Mouse (Mus musculus) ES-Bruce4 (cell line): ENCODE measurements at regions not wholly inside any gene's neighbourhood (a gene's known extent, or its start where the extent isn't known, plus 50 kb on each side); places are given as distances from the start of the nearest gene placed in this dataset.

Experiments used
- H3K27ac ChIP-seq: 2 replicates; pipeline ENCODE4 v1.5.1; 2012; ENCODE audit warnings: low read length, inconsistent platforms; ENCODE audit not compliant: insufficient read depth
- H3K27me3 ChIP-seq: 2 replicates; pipeline ENCODE4 v1.6.1; 2012; ENCODE audit warnings: mild to moderate bottlenecking, low read length, inconsistent platforms; ENCODE audit not compliant: control insufficient read depth, poor library complexity, insufficient read depth, severe bottlenecking
- H3K36me3 ChIP-seq: 2 replicates; pipeline ENCODE4 v1.6.1; 2012; ENCODE audit warnings: inconsistent platforms, mild to moderate bottlenecking, low read length, moderate library complexity; ENCODE audit not compliant: control insufficient read depth, poor library complexity, insufficient read depth, severe bottlenecking
- H3K4me1 ChIP-seq: one replicate; pipeline ENCODE4 v1.8.1; 2011; ENCODE audit warnings: low read length; ENCODE audit not compliant: control insufficient read depth, insufficient read depth
- H3K4me3 ChIP-seq: 2 replicates; pipeline ENCODE4 v1.5.1; 2011; ENCODE audit warnings: low read depth, mild to moderate bottlenecking, low read length
- H3K9ac ChIP-seq: 2 replicates; pipeline ENCODE4 v1.6.1; 2012; ENCODE audit warnings: low read depth, mild to moderate bottlenecking, inconsistent platforms; ENCODE audit not compliant: poor library complexity, severe bottlenecking
- H3K9me3 ChIP-seq: replicated peaks from 2 replicates; pipeline ENCODE4 v1.6.1; 2012; ENCODE audit warnings: mild to moderate bottlenecking, low read length, inconsistent platforms; ENCODE audit not compliant: control insufficient read depth, poor library complexity, insufficient read depth, severe bottlenecking
- CTCF ChIP-seq: IDR thresholded peaks from one replicate; pipeline ENCODE4 v1.8.1; 2011; ENCODE audit warnings: low read depth, low read length
- EP300 ChIP-seq: IDR thresholded peaks from 2 replicates; pipeline ENCODE4 v1.6.1; 2011; ENCODE audit warnings: low read depth, low read length; ENCODE audit not compliant: insufficient read depth
- POLR2A ChIP-seq: IDR thresholded peaks from one replicate; pipeline ENCODE4 v1.8.1; 2011; ENCODE audit warnings: low read length; ENCODE audit not compliant: insufficient read depth

DNA sequence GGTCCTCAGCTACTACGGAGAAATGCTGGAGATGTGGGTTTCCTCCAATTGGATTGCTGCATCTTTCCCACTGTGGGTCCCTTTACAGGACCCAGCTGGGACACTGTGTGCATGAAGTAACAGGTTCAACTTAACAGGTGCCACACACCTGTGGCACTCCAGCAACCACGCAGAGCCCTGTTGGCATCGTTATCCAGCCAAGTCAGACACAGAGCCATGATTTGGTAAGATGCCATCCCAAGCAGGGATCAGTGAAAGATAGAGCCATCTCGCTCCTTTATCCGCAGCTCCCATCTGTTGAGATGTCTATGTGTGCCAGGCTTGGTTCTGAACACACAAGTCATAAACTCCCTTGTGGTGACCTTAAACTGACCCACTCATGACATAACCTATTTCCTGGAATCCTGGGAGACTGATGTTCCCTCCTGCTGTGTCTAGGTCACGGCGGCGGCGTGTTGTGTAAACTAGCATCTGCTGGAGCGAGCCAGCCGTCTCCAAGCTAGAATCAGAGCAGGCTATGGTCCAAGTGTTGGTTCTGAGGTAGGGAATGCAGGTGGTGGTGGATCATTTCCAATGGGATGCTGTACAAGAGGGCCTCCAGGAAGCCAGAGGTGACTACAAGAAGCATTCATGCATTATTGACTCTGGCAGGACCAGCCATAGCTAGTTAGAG is 164.5 kb upstream of the Lnx1 start:
- H3K36me3 ChIP-seq = no peaks in the 10 kb centered on the region
- H3K4me1 ChIP-seq = no peaks in the 10 kb centered on the region
- no peak overlapping the region for H3K9ac ChIP-seq
- H3K27me3 ChIP-seq = no peaks in the 10 kb centered on the region
- H3K9me3 ChIP-seq = no peaks in the 10 kb centered on the region
- H3K4me3 ChIP-seq = no peak overlapping the region
- TF ChIP-seq EP300 (no peak), POLR2A (no peak), CTCF (no peak)
- no peak overlapping the region for H3K27ac ChIP-seq

DNA sequence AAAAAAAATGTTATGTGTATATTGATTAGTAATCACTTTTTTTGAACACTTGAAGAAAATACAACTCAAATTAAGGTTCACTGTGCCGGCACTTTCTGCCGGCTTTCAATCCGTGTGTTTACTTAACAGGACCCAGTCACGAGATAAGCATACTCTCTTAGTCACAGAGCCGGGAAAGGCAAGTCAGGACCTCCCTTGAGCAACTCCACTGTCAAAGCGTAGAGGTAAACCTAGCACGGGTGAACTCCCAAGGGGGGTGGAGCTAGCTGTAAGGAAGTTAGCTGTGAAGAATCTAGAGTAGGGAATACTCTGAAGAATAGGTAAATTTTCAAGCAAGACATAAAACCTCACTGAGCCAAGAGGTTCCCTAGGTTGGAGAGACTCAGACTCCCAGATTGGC is 164.0 kb upstream of the Lnx1 start:
- TF ChIP-seq CTCF = no peak
- Histone ChIP-seq H3K9me3 (no peaks in the 10 kb centered on the region), H3K36me3 (no peaks in the 10 kb centered on the region), H3K27ac (no peak overlapping the region), H3K4me1 (no peaks in the 10 kb centered on the region), H3K9ac (no peak overlapping the region), H3K4me3 (no peak overlapping the region), H3K27me3 (no peaks in the 10 kb centered on the region)

GRCm38 (mm10) chr5:74865446-74865845 is 162.7 kb upstream of the Lnx1 start:
- H3K4me3 ChIP-seq = no peak overlapping the region
- H3K27me3 ChIP-seq = no peaks in the 10 kb centered on the region
- H3K27ac ChIP-seq = no peak overlapping the region
- TF ChIP-seq CTCF (no peak), EP300 (no peak)
- no peaks in the 10 kb centered on the region for H3K4me1 ChIP-seq
- H3K36me3 ChIP-seq = no peaks in the 10 kb centered on the region
- no peak overlapping the region for H3K9ac ChIP-seq
- no peaks in the 10 kb centered on the region for H3K9me3 ChIP-seq

DNA sequence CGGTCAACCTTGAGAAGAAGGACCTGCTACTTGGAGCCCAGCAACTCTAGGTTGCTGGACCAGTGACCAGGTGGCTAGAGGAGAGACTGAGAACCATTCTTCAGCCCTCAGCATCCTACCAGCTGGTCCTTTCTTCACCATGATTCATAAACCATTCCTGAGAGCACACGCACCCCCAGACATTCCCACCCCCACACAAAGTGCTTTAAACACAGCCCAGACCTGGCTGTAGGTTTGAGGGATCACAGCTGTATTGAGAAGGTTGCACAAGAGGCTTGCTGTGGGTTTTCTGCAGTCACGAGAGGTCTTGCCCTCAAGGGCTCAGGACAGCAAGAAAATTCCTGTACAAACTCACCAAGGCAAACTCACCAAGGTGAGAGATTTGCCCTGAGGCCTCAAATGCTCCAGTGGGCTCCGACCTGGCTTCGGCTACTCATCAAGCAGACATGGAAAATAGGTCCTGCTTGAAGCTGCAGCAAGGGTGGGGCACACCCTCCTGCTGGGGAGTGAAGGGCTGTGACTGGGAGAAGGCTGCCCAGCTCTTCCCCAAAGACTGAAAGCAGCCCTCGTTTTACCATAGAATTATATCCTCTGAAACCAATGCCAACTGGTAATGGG is 161.9 kb upstream of the Lnx1 start:
- no peaks in the 10 kb centered on the region for H3K36me3 ChIP-seq
- no peak overlapping the region for H3K9ac ChIP-seq
- H3K27me3 ChIP-seq = no peaks in the 10 kb centered on the region
- H3K27ac ChIP-seq = no peak overlapping the region
- H3K4me1 ChIP-seq = no peaks in the 10 kb centered on the region
- H3K4me3 ChIP-seq = no peak overlapping the region
- TF ChIP-seq CTCF = no peak
- TF ChIP-seq POLR2A = no peak
- no peak for TF ChIP-seq EP300
- no peaks in the 10 kb centered on the region for H3K9me3 ChIP-seq

DNA sequence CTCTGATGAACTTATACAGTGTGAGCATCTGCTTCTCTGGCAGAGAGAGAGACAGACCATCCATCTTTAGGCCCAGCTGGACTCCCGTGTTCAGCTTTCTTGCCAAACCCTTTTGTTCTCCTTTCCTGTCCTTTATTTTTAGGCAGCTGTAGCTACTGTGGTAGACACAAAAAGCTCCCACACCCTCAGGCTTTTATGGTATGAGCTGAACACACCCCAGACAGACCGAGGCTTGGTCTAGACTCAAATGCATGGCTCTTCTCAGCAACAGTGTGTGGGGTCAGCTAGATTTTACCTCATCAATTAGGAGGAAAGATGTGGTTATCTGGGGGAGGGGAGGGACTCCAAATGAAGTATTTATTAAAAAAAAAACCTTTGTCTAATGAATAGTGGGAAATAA is 158.6 kb upstream of the Lnx1 start:
- Histone ChIP-seq H3K4me1 (no peaks in the 10 kb centered on the region), H3K9ac (no peak overlapping the region), H3K36me3 (no peaks in the 10 kb centered on the region), H3K27ac (no peak overlapping the region), H3K27me3 (no peaks in the 10 kb centered on the region), H3K9me3 (no peaks in the 10 kb centered on the region), H3K4me3 (no peak overlapping the region)
- TF ChIP-seq CTCF (no peak), EP300 (no peak), POLR2A (no peak)

GRCm38 (mm10) chr5:74857861-74858260 is 155.1 kb upstream of the Lnx1 start:
- H3K9me3 ChIP-seq = no peaks in the 10 kb centered on the region; the same call in 1 of the 2 replicates
- TF ChIP-seq POLR2A (no peak), EP300 (no peak), CTCF (no peak)
- H3K27ac ChIP-seq = no peak overlapping the region
- no peaks in the 10 kb centered on the region for H3K4me1 ChIP-seq
- no peak overlapping the region for H3K4me3 ChIP-seq
- H3K9ac ChIP-seq = no peak overlapping the region
- no peaks in the 10 kb centered on the region for H3K27me3 ChIP-seq
- H3K36me3 ChIP-seq = no peaks in the 10 kb centered on the region
